Mouse (Mus musculus): ENCODE results near the gene Nol3. TPM values are rescaled to one million over a fixed set of nuclear protein-coding genes. Genes with fewer than 3 reads are reported as not detected.
"Not testable (repeated sequence)": the region's sequence is repeated elsewhere in the genome, so short reads cannot be mapped to it uniquely, and the experiment has no call there.

The Nol3 gene
- polyA plus RNA-seq, 1 experiment from 2014 or later = 1.9 TPM

DNA sequence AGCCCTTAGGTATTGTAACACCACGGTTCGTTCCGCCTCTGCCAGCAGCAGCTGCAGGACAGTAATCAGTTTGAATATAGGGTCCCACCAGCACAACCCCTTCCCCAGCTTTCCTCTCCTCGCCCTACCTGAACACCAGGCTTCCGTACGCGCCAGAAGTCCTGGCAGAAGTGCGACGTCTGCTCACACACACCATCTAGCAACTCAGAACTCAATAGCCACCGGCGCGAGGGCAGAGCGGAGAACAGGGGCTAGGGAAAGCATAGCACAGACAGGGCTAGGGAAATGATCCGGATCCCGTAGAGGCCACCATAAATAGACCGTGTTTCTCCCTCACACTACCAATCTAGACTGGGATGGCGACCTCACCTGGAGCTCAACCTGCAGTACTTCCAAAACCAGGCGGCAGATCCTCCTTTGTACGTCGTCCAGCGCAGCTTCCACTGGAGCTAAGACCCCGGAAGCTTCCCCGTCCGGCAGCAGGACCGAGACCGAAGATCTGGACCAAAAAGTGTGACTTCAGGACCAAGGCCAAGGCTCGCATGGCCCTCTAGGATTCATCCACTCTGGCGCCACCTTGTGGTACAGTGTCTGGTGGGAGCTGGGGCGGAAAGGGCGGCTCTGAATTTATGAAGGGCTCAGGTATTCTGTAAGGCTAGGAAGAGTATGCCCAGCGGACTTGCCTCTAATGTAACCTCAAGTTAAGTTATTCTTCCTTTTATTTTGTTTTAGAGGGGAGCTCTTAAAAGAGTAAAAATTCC lies 14.8 kb downstream of the Nol3 start:
- Histone ChIP-seq H3K36me3 (ENCODE audit: control insufficient read depth, insufficient read depth, low read length) (no peaks in the 10 kb centered on the region), H3K4me1 (ENCODE audit: control insufficient read depth, insufficient read depth, low read length) (peaks cover 14% of the 10 kb centered on the region; the same call in 1 of the 2 replicates), H3K27ac (ENCODE audit: low read length) (no peak overlapping the region), H3K27me3 (ENCODE audit: control insufficient read depth, insufficient read depth, low read length) (0 out of 2 replicates have a peak, but pooled peaks cover 4% of the 10 kb centered on the region), H3K9me3 (ENCODE audit: control insufficient read depth, low read depth, low read length) (no peaks in the 10 kb centered on the region), H3K4me2 (replicated peaks; ENCODE audit: low read depth, low read length) (peak overlapping the region; percentile 87; the same call in 1 of the 2 replicates), H3K9ac (replicated peaks; ENCODE audit: low read depth, low read length) (no peak overlapping the region), H3K4me3 (ENCODE audit: low read depth, low read length) (peak overlapping the region; percentile 41; the same call in 1 of the 2 replicates)
- 8% methylated on average over 31 of the region's 31 CpGs for WGBS
- ATAC-seq (ENCODE audit: insufficient number of reproducible peaks, insufficient read depth, low FRiP score, low read depth) = no peak

DNA sequence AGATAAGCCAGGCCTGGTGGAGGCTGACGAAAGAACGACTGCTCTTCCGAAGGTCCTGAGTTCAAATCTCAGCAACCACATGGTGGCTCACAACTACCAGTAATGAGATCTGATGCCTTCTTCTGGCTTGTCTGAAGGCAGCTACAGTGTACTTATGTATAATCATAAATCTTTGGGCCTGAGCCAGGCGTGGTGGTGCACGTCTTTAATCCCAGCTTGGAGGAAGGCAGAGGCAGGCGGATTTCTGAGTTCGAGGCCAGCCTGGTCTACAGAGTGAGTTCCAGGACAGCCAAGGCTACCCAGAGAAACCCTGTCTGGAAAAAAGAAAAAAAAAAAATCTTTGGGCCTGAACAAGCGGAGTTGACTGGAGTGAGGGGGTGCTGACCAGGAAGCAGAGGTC lies 15.4 kb downstream of the Nol3 start:
- H3K4me2 ChIP-seq (replicated peaks; ENCODE audit: low read depth, low read length); H3K9ac ChIP-seq (replicated peaks; ENCODE audit: low read depth, low read length); H3K9me3 ChIP-seq (ENCODE audit: control insufficient read depth, low read depth, low read length); ATAC-seq (ENCODE audit: insufficient number of reproducible peaks, insufficient read depth, low FRiP score, low read depth); H3K4me3 ChIP-seq (ENCODE audit: low read depth, low read length); H3K36me3 ChIP-seq (ENCODE audit: control insufficient read depth, insufficient read depth, low read length); H3K27me3 ChIP-seq (ENCODE audit: control insufficient read depth, insufficient read depth, low read length); H3K27ac ChIP-seq (ENCODE audit: low read length): not testable (repeated sequence)
- WGBS = 84% methylated on average over 8 of the region's 8 CpGs
- peaks cover 14% of the 10 kb centered on the region; the same call in 1 of the 2 replicates for H3K4me1 ChIP-seq (ENCODE audit: control insufficient read depth, insufficient read depth, low read length)

DNA sequence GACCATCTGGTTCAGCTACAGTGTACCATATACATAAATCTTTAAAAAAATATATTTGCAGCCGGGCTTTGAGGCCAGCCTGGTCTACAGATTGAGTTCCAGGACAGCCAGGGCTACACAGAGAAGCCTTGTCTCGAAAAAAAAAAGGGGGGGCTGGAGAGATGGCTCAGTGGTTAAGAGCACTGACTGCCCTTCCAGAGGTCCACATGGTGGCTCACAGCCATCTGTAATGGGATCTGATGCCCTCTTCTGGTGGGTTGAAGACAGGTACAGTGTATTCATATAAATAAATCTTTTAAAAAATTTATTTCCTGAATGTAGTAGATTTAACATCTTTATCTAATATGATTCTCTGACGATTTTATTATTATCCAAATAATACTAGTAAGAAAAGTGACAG lies 15.9 kb downstream of the Nol3 start:
- WGBS = 59% methylated on average over 3 of the region's 3 CpGs
- H3K4me1 ChIP-seq (ENCODE audit: control insufficient read depth, insufficient read depth, low read length) = peaks cover 17% of the 10 kb centered on the region; the same call in 1 of the 2 replicates
- not testable (repeated sequence) for H3K27me3 ChIP-seq (ENCODE audit: control insufficient read depth, insufficient read depth, low read length); H3K36me3 ChIP-seq (ENCODE audit: control insufficient read depth, insufficient read depth, low read length); H3K4me3 ChIP-seq (ENCODE audit: low read depth, low read length); H3K4me2 ChIP-seq (replicated peaks; ENCODE audit: low read depth, low read length); ATAC-seq (ENCODE audit: insufficient number of reproducible peaks, insufficient read depth, low FRiP score, low read depth); H3K9me3 ChIP-seq (ENCODE audit: control insufficient read depth, low read depth, low read length); H3K9ac ChIP-seq (replicated peaks; ENCODE audit: low read depth, low read length); H3K27ac ChIP-seq (ENCODE audit: low read length)

DNA sequence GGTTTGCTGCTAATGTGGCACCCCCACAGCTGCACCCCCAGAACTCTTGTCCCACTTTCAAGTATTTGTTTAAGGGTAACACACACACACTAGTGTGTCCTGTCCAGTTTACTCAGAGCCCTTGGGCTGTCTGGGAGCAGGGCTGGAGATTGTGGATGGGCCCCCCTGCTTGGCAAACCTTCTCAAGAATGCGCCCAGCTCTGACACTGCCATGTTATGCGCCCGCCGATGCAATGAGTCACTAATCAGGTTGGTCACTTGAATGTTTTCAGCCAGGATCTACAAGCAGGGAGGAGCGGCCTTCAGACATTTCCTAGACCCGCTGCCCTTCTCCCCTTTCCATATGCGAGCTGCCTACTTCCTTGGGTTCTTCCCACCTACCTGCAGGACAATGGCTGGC lies 16.5 kb downstream of the Nol3 start:
- no peak for ATAC-seq (ENCODE audit: insufficient number of reproducible peaks, insufficient read depth, low FRiP score, low read depth)
- WGBS = 79% methylated on average over 7 of the region's 7 CpGs
- H3K4me3 ChIP-seq (ENCODE audit: low read depth, low read length) = no peak overlapping the region
- H3K4me2 ChIP-seq (replicated peaks; ENCODE audit: low read depth, low read length) = no peak overlapping the region
- H3K9me3 ChIP-seq (ENCODE audit: control insufficient read depth, low read depth, low read length) = no peaks in the 10 kb centered on the region
- H3K4me1 ChIP-seq (ENCODE audit: control insufficient read depth, insufficient read depth, low read length) = peaks cover 20% of the 10 kb centered on the region; the same call in 1 of the 2 replicates
- no peak overlapping the region for H3K27ac ChIP-seq (ENCODE audit: low read length)
- no peak overlapping the region for H3K9ac ChIP-seq (replicated peaks; ENCODE audit: low read depth, low read length)
- H3K27me3 ChIP-seq (ENCODE audit: control insufficient read depth, insufficient read depth, low read length) = 0 out of 2 replicates have a peak, but pooled peaks cover 4% of the 10 kb centered on the region
- no peaks in the 10 kb centered on the region for H3K36me3 ChIP-seq (ENCODE audit: control insufficient read depth, insufficient read depth, low read length)

DNA sequence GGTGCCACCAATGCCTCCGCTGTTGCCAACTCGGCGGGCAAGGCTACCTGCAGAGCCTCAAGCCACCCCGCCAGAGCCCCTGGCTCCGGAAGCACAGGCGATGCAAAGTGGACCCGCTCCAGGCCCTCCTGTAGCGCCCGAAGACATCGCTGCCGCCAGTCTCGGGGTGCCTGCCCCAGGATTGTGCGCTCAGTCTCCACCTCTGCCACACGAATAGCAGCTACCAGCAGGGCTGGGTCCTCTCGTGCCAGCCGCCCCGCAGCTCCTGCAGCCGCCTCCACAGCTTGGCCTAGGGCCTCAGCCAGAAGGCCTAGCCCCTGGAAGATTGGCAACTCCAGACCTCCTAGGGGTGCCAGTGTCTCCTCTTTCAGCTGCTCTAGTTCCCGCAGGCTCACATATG lies 17.5 kb downstream of the Nol3 start:
- H3K9ac ChIP-seq (replicated peaks; ENCODE audit: low read depth, low read length) = no peak overlapping the region
- no peaks in the 10 kb centered on the region for H3K9me3 ChIP-seq (ENCODE audit: control insufficient read depth, low read depth, low read length)
- H3K4me3 ChIP-seq (ENCODE audit: low read depth, low read length) = no peak overlapping the region
- ATAC-seq (ENCODE audit: insufficient number of reproducible peaks, insufficient read depth, low FRiP score, low read depth) = no peak
- H3K27ac ChIP-seq (ENCODE audit: low read length) = no peak overlapping the region
- WGBS = 63% methylated on average over 19 of the region's 19 CpGs
- H3K4me2 ChIP-seq (replicated peaks; ENCODE audit: low read depth, low read length) = no peak overlapping the region
- H3K4me1 ChIP-seq (ENCODE audit: control insufficient read depth, insufficient read depth, low read length) = peaks cover 22% of the 10 kb centered on the region
- H3K36me3 ChIP-seq (ENCODE audit: control insufficient read depth, insufficient read depth, low read length) = no peaks in the 10 kb centered on the region
- 0 out of 2 replicates have a peak, but pooled peaks cover 4% of the 10 kb centered on the region for H3K27me3 ChIP-seq (ENCODE audit: control insufficient read depth, insufficient read depth, low read length)

DNA sequence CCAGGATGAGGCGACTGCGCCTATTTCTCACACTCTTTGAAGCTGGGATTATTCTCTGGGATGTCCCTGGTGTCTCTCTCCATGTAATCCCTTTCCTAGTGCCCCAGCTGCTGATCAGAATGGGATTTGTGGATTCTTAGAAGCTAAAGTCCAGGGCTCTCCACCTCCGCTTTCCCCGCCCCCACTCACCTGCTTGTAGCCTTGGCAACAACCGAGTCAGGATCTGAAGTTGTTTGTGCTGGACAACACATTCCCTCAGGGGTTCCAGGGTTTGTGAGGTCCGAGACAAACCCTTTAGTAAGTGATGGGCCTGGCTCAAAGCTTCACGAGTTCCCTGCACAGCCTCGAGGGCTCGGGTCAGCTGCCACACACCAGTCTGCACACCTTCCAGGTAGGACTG lies 18.8 kb downstream of the Nol3 start:
- WGBS = 63% methylated on average over 9 of the region's 9 CpGs
- Histone ChIP-seq H3K27me3 (ENCODE audit: control insufficient read depth, insufficient read depth, low read length) (0 out of 2 replicates have a peak, but pooled peaks cover 4% of the 10 kb centered on the region), H3K4me3 (ENCODE audit: low read depth, low read length) (no peak overlapping the region), H3K4me2 (replicated peaks; ENCODE audit: low read depth, low read length) (no peak overlapping the region), H3K9me3 (ENCODE audit: control insufficient read depth, low read depth, low read length) (no peaks in the 10 kb centered on the region), H3K36me3 (ENCODE audit: control insufficient read depth, insufficient read depth, low read length) (peaks cover under 1% of the 10 kb centered on the region), H3K27ac (ENCODE audit: low read length) (no peak overlapping the region), H3K9ac (replicated peaks; ENCODE audit: low read depth, low read length) (no peak overlapping the region), H3K4me1 (ENCODE audit: control insufficient read depth, insufficient read depth, low read length) (peaks cover 25% of the 10 kb centered on the region)
- ATAC-seq (ENCODE audit: insufficient number of reproducible peaks, insufficient read depth, low FRiP score, low read depth) = no peak

DNA sequence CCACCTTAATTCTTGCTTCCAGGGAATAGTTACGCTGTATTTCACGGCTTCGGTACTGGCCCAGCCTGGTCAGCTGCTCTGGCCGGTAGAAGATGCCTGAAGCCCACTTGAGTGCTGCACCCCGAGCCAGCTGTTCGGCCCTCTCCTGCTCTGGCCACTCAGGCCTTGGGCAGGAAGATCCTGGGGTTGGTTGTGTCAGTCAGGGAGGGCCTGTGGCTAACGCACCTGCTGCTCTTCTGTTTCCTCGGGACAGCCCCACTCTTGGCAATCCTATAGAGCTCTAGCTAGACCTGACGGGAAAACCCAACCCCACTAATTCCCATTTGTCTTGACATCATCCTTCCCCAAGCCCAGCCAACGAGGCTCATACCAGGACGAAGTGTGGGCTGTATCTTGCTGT lies 19.3 kb downstream of the Nol3 start:
- Histone ChIP-seq H3K4me2 (replicated peaks; ENCODE audit: low read depth, low read length) (no peak overlapping the region), H3K36me3 (ENCODE audit: control insufficient read depth, insufficient read depth, low read length) (peaks cover 5% of the 10 kb centered on the region), H3K9me3 (ENCODE audit: control insufficient read depth, low read depth, low read length) (no peaks in the 10 kb centered on the region), H3K27ac (ENCODE audit: low read length) (no peak overlapping the region; the same call in 1 of the 2 replicates), H3K27me3 (ENCODE audit: control insufficient read depth, insufficient read depth, low read length) (0 out of 2 replicates have a peak, but pooled peaks cover 4% of the 10 kb centered on the region), H3K9ac (replicated peaks; ENCODE audit: low read depth, low read length) (no peak overlapping the region), H3K4me3 (ENCODE audit: low read depth, low read length) (no peak overlapping the region), H3K4me1 (ENCODE audit: control insufficient read depth, insufficient read depth, low read length) (peaks cover 20% of the 10 kb centered on the region)
- 70% methylated on average over 11 of the region's 11 CpGs for WGBS
- ATAC-seq (ENCODE audit: insufficient number of reproducible peaks, insufficient read depth, low FRiP score, low read depth) = no peak

DNA sequence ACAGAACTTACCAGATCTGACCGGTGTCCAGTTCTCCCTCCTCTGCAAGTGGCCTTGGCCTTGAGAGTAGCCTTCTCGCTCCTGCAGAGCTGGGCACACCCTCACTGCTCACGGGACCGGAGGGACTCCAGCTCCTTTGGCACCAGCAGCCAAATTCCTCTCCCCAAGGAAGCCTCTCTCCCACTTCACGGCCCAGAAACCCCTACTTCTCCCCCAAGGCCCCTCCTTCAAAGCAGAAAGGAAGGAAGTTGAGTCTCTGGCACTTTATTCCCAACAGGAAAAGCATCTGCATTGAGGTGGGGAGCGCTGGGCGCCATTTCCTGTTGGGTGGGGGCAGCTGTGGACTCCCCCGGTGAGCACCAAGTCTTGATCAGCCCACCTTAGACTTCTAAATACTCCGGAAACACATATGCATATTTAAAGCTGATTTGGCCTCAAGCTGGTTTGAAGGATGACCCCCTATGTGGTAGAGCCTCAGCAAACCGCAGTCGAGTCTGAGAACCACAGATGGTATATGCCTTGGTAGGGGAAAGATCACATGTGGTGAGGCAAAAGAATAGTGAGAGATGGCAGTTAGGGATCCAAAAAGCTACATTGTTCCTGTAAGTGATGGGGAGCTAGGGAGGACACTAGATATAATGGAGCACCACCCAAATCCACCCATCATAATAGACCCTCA lies 20.1 kb downstream of the Nol3 start, which contains the start of gene Exoc3l:
Gene Exoc3l, minus strand, starts transcription at position 207 of the 679 bp plus-strand sequence.
- Histone ChIP-seq H3K4me3 (ENCODE audit: low read depth, low read length) (peak within 1 kb of the TSS; percentile 69; the same call in 1 of the 2 replicates), H3K36me3 (ENCODE audit: control insufficient read depth, insufficient read depth, low read length) (peaks cover 13% of the 10 kb centered on the region), H3K9ac (replicated peaks; ENCODE audit: low read depth, low read length) (no peak within 1 kb of the TSS; the same call in 1 of the 2 replicates), H3K27ac (ENCODE audit: low read length) (peak within 1 kb of the TSS; percentile 59; the same call in 1 of the 2 replicates), H3K27me3 (ENCODE audit: control insufficient read depth, insufficient read depth, low read length) (no peaks in the 10 kb centered on the region), H3K9me3 (ENCODE audit: control insufficient read depth, low read depth, low read length) (no peaks in the 10 kb centered on the region), H3K4me1 (ENCODE audit: control insufficient read depth, insufficient read depth, low read length) (peaks cover 16% of the 10 kb centered on the region), H3K4me2 (replicated peaks; ENCODE audit: low read depth, low read length) (peak within 1 kb of the TSS; percentile 94)
- 60% methylated on average over 11 of the region's 11 CpGs for WGBS
- no peak for ATAC-seq (ENCODE audit: insufficient number of reproducible peaks, insufficient read depth, low FRiP score, low read depth)

All from stomach, embryonic 14.5 days (tissue).